Mouse (Mus musculus) liver, embryonic 14.5 days (tissue): Measurements from ENCODE around the gene Hgd. TPM values are rescaled to one million over a fixed set of nuclear protein-coding genes. Genes with fewer than 3 reads are reported as not detected.

Experiments used
- ATAC-seq: fragments of 200-750 bp; cut with Nextera tagmentation; 2 replicates; pipeline ENCODE4 v1.8.0; 2017; ENCODE audit warnings: moderate number of reproducible peaks, mild to moderate bottlenecking, moderate library complexity; ENCODE audit not compliant: insufficient read depth
- DNase-seq, 3 experiments: peaks; one replicate each; pipeline ENCODE4 v3.0.0-alpha.2; 2012 to 2013; ENCODE audit warnings: low read depth in 3 of 3, low spot score in 3 of 3
- H3K27ac ChIP-seq: fragments of 300-500 bp; sonication (generic); 2 replicates; pipeline ENCODE4 v1.5.1; 2014; ENCODE audit warnings: moderate library complexity, mild to moderate bottlenecking, control low read depth, inconsistent platforms
- H3K27me3 ChIP-seq: fragments of 300-500 bp; sonication (generic); 2 replicates; pipeline ENCODE4 v1.6.1; 2014; ENCODE audit warnings: mild to moderate bottlenecking, low read length, moderate library complexity; ENCODE audit not compliant: control insufficient read depth, insufficient read depth
- H3K36me3 ChIP-seq: fragments of 300-500 bp; sonication (generic); replicated peaks from 2 replicates; pipeline ENCODE4 v1.6.1; 2014; ENCODE audit warnings: low read depth; ENCODE audit not compliant: control insufficient read depth, insufficient read depth
- H3K4me1 ChIP-seq, 2 experiments: fragments of 200-500 bp in 1 of 2; fragments of 300-500 bp in 1 of 2; sonication (generic) in 1 of 2; replicated peaks; 2 replicates each; pipeline ENCODE4 v1.6.1; 2012 to 2014; ENCODE audit warnings: antibody characterized with exemption in 1 of 2, inconsistent platforms in 1 of 2, low read length in 1 of 2; ENCODE audit not compliant: control insufficient read depth in 2 of 2, insufficient read depth in 2 of 2
- H3K4me2 ChIP-seq: fragments of 300-500 bp; sonication (generic); 2 replicates; pipeline ENCODE4 v1.6.1; 2014; ENCODE audit warnings: low read depth, mild to moderate bottlenecking, control low read depth, moderate library complexity
- H3K4me3 ChIP-seq, 2 experiments: fragments of 200-500 bp in 1 of 2; fragments of 300-500 bp in 1 of 2; sonication (generic) in 1 of 2; 2 replicates each; pipeline ENCODE4 v1.5.1; 2012 to 2014; ENCODE audit warnings: low read depth in 2 of 2, low read length in 2 of 2, mild to moderate bottlenecking in 2 of 2, control low read depth in 1 of 2, inconsistent platforms in 1 of 2, moderate library complexity in 1 of 2; ENCODE audit not compliant: insufficient read depth in 1 of 2
- H3K9ac ChIP-seq: fragments of 300-500 bp; sonication (generic); replicated peaks from 2 replicates; pipeline ENCODE4 v1.6.1; 2014; ENCODE audit warnings: mild to moderate bottlenecking, control low read depth, moderate library complexity
- H3K9me3 ChIP-seq: fragments of 300-500 bp; sonication (generic); 2 replicates; pipeline ENCODE4 v1.6.1; 2016; ENCODE audit warnings: low read length, mixed read lengths; ENCODE audit not compliant: control insufficient read depth
- CTCF ChIP-seq: IDR thresholded peaks from 2 replicates; pipeline ENCODE4 v1.5.1; 2016; ENCODE audit warnings: antibody characterized with exemption, low read depth, control low read depth
- EP300 ChIP-seq: IDR thresholded peaks from 2 replicates; pipeline ENCODE4 v1.6.1; 2016; ENCODE audit warnings: antibody characterized with exemption, low read depth
- WGBS: fragments of 180-500 bp; shearing (Covaris S2); extraction: QIAGEN DNeasy Blood & Tissue Kit; methylation state at CpG from one replicate; pipeline ENCODE4 v1.1.7; 2014; ENCODE audit not compliant: insufficient replicate concordance; 5-methylcytosine and 5-hydroxymethylcytosine counted together
- polyA plus RNA-seq, 2 experiments: library from polyadenylated mRNA; depleted of rRNA in 1 of 2; stranded (reverse) in 1 of 2; unstranded in 1 of 2; fragments of >200 nt; fragmentation: Nextera tagmentation in 1 of 2; extraction: Ambion mirVana in 1 of 2; gene quantifications; 2 replicates each; pipeline versions ENCODE4 v1.2.1 to v1.2.3; 2012 to 2014

The Hgd gene
- polyA plus RNA-seq, 2 experiments = 20.3 to 32.7 TPM

GRCm38 (mm10) chr16:37670666-37671283 is 90.8 kb downstream of the Hgd start:
- DNase-seq = no peak
- no peaks in the 10 kb centered on the region for H3K4me1 ChIP-seq
- H3K27ac ChIP-seq = no peak overlapping the region
- H3K4me2 ChIP-seq = no peak overlapping the region
- H3K27me3 ChIP-seq = no peaks in the 10 kb centered on the region
- H3K36me3 ChIP-seq = no peaks in the 10 kb centered on the region
- TF ChIP-seq CTCF (no peak), EP300 (no peak)
- ATAC-seq = no peak
- no peak overlapping the region for H3K9ac ChIP-seq
- WGBS = 36% methylated on average over 4 of the region's 4 CpGs
- H3K9me3 ChIP-seq = no peaks in the 10 kb centered on the region
- H3K4me3 ChIP-seq = no peak overlapping the region

GRCm38 (mm10) chr16:37675326-37675725 is 95.4 kb downstream of the Hgd start:
- TF ChIP-seq EP300 (no peak), CTCF (no peak)
- H3K27me3 ChIP-seq = no peaks in the 10 kb centered on the region
- no peak overlapping the region for H3K4me2 ChIP-seq
- H3K9me3 ChIP-seq = no peaks in the 10 kb centered on the region
- no peak overlapping the region for H3K9ac ChIP-seq
- no peak overlapping the region for H3K4me3 ChIP-seq
- ATAC-seq (no peak), DNase-seq (no peak)
- 72% methylated on average over 5 of the region's 5 CpGs for WGBS
- H3K36me3 ChIP-seq = no peaks in the 10 kb centered on the region
- no peaks in the 10 kb centered on the region for H3K4me1 ChIP-seq
- no peak overlapping the region for H3K27ac ChIP-seq

GRCm38 (mm10) chr16:37676024-37676676 is 96.2 kb downstream of the Hgd start:
- Histone ChIP-seq H3K36me3 (no peaks in the 10 kb centered on the region), H3K4me3 (no peak overlapping the region), H3K27me3 (no peaks in the 10 kb centered on the region), H3K4me2 (no peak overlapping the region), H3K9ac (no peak overlapping the region), H3K4me1 (no peaks in the 10 kb centered on the region), H3K9me3 (no peaks in the 10 kb centered on the region), H3K27ac (no peak overlapping the region)
- no peak for TF ChIP-seq CTCF
- no peak for TF ChIP-seq EP300
- 53% methylated on average over 17 of the region's 17 CpGs for WGBS
- DNase-seq (no peak), ATAC-seq (no peak)

- Histone ChIP-seq H3K36me3 (no peaks in the 10 kb centered on the region), H3K9me3 (no peaks in the 10 kb centered on the region), H3K4me2 (no peak overlapping the region), H3K27me3 (no peaks in the 10 kb centered on the region), H3K27ac (no peak overlapping the region), H3K4me3 (no peak overlapping the region), H3K9ac (no peak overlapping the region), H3K4me1 (no peaks in the 10 kb centered on the region)
- WGBS = 62% methylated on average over 4 of the region's 4 CpGs
- no peak for TF ChIP-seq CTCF
- TF ChIP-seq EP300 = no peak
- DNase-seq (no peak), ATAC-seq (no peak)
Measured at GRCm38 (mm10) chr16:37676677-37677072, 96.7 kb downstream of the Hgd start.

- no peak overlapping the region for H3K4me2 ChIP-seq
- no peak overlapping the region for H3K27ac ChIP-seq
- WGBS = 68% methylated on average over 8 of the region's 8 CpGs
- no peaks in the 10 kb centered on the region for H3K27me3 ChIP-seq
- no peak overlapping the region for H3K9ac ChIP-seq
- H3K4me3 ChIP-seq = no peak overlapping the region
- no peak for DNase-seq
- ATAC-seq = no peak
- H3K4me1 ChIP-seq = no peaks in the 10 kb centered on the region
- H3K9me3 ChIP-seq = no peaks in the 10 kb centered on the region
- H3K36me3 ChIP-seq = no peaks in the 10 kb centered on the region
- TF ChIP-seq CTCF = no peak
- TF ChIP-seq EP300 = no peak
Measured at GRCm38 (mm10) chr16:37677586-37677985, 97.6 kb downstream of the Hgd start.
